Mouse (Mus musculus) midbrain, embryonic 16.5 days (tissue): ENCODE data around the gene Arid1b. TPM values are rescaled to one million over a fixed set of nuclear protein-coding genes. Genes with fewer than 3 reads are reported as not detected.
A peak's percentile ranks its signal among the peaks of the same experiment; 100 is the strongest.

Experiments used
- ATAC-seq: fragments of 200-750 bp; cut with Nextera tagmentation; 2 replicates; pipeline ENCODE4 v1.8.0; 2017; ENCODE audit warnings: moderate TSS enrichment
- H3K27ac ChIP-seq: fragments of 300-500 bp; sonication (generic); 2 replicates; pipeline ENCODE4 v1.5.1; 2014; ENCODE audit warnings: mild to moderate bottlenecking, low read length, mixed read lengths
- H3K27me3 ChIP-seq: fragments of 300-500 bp; sonication (generic); 2 replicates; pipeline ENCODE4 v1.6.1; 2014; ENCODE audit warnings: low read depth, low read length, mixed read lengths; ENCODE audit not compliant: control insufficient read depth, insufficient read depth
- H3K36me3 ChIP-seq: fragments of 300-500 bp; sonication (generic); 2 replicates; pipeline ENCODE4 v1.6.1; 2014; ENCODE audit warnings: mild to moderate bottlenecking, low read length, moderate library complexity, mixed read lengths; ENCODE audit not compliant: control insufficient read depth, insufficient read depth
- H3K4me1 ChIP-seq: fragments of 300-500 bp; sonication (generic); 2 replicates; pipeline ENCODE4 v1.6.1; 2014; ENCODE audit warnings: mild to moderate bottlenecking, low read length, mixed read lengths; ENCODE audit not compliant: control insufficient read depth, insufficient read depth
- H3K4me2 ChIP-seq: fragments of 300-500 bp; sonication (generic); 2 replicates; pipeline ENCODE4 v1.6.1; 2014; ENCODE audit warnings: mild to moderate bottlenecking, low read length, mixed read lengths
- H3K4me3 ChIP-seq: fragments of 300-500 bp; sonication (generic); 2 replicates; pipeline ENCODE4 v1.5.1; 2014; ENCODE audit warnings: low read depth, mild to moderate bottlenecking, low read length, moderate library complexity, mixed read lengths
- H3K9ac ChIP-seq: fragments of 300-500 bp; sonication (generic); 2 replicates; pipeline ENCODE4 v1.6.1; 2014; ENCODE audit warnings: low read depth, low read length, mixed read lengths
- H3K9me3 ChIP-seq: fragments of 300-500 bp; sonication (generic); replicated peaks from 2 replicates; pipeline ENCODE4 v1.6.1; 2014; ENCODE audit warnings: mild to moderate bottlenecking, low read length, mixed read lengths; ENCODE audit not compliant: control insufficient read depth, poor library complexity, severe bottlenecking
- WGBS: fragments of 180-500 bp; shearing (Covaris S2); extraction: QIAGEN DNeasy Blood & Tissue Kit; methylation state at CpG from one replicate; pipeline ENCODE4 v1.1.7; 2014; 5-methylcytosine and 5-hydroxymethylcytosine counted together
- polyA plus RNA-seq: library from polyadenylated mRNA; unstranded; fragments of >200 nt; fragmentation: Nextera tagmentation; extraction: Ambion mirVana; gene quantifications from 2 replicates; pipeline ENCODE4 v1.2.1, GENCODE M21; 2015

Arid1b gene
- polyA plus RNA-seq, 1 experiment from 2014 or later: 13.1 TPM

GRCm38 (mm10) chr17:5052800-5053179 is 58.7 kb downstream of the Arid1b start:
- Histone ChIP-seq H3K4me1 (peaks cover 13% of the 10 kb centered on the region), H3K9ac (no peak overlapping the region), H3K4me2 (no peak overlapping the region), H3K27me3 (no peaks in the 10 kb centered on the region), H3K36me3 (no peaks in the 10 kb centered on the region), H3K4me3 (no peak overlapping the region), H3K9me3 (no peaks in the 10 kb centered on the region), H3K27ac (no peak overlapping the region)
- 75% methylated on average over 4 of the region's 4 CpGs for WGBS
- peak; percentile 43; the same call in 1 of the 2 replicates for ATAC-seq

GRCm38 (mm10) chr17:5053201-5053600 is 59.1 kb downstream of the Arid1b start:
- no peak overlapping the region for H3K9ac ChIP-seq
- ATAC-seq: 0 out of 2 replicates have a peak, but pooled peaks have one; percentile 18
- WGBS: 60% methylated on average over 16 of the region's 16 CpGs
- no peaks in the 10 kb centered on the region for H3K9me3 ChIP-seq
- H3K4me2 ChIP-seq: no peak overlapping the region
- H3K4me3 ChIP-seq: no peak overlapping the region
- H3K27me3 ChIP-seq: no peaks in the 10 kb centered on the region
- no peak overlapping the region for H3K27ac ChIP-seq
- H3K4me1 ChIP-seq: peaks cover 17% of the 10 kb centered on the region
- H3K36me3 ChIP-seq: no peaks in the 10 kb centered on the region

- WGBS: 83% methylated on average over 6 of the region's 6 CpGs
- Histone ChIP-seq H3K36me3 (no peaks in the 10 kb centered on the region), H3K27me3 (no peaks in the 10 kb centered on the region), H3K9me3 (no peaks in the 10 kb centered on the region), H3K27ac (no peak overlapping the region), H3K4me2 (no peak overlapping the region), H3K9ac (no peak overlapping the region), H3K4me1 (peaks cover 31% of the 10 kb centered on the region), H3K4me3 (no peak overlapping the region)
- no peak for ATAC-seq
Measured at GRCm38 (mm10) chr17:5055412-5055811, 61.3 kb downstream of the Arid1b start.

- no peaks in the 10 kb centered on the region for H3K27me3 ChIP-seq
- no peak overlapping the region for H3K9ac ChIP-seq
- H3K9me3 ChIP-seq: no peaks in the 10 kb centered on the region
- no peak overlapping the region for H3K4me2 ChIP-seq
- no peaks in the 10 kb centered on the region for H3K36me3 ChIP-seq
- peaks cover 37% of the 10 kb centered on the region for H3K4me1 ChIP-seq
- ATAC-seq: no peak
- no peak overlapping the region for H3K4me3 ChIP-seq
- WGBS: 79% methylated on average over 4 of the region's 4 CpGs
- no peak overlapping the region for H3K27ac ChIP-seq
Measured at GRCm38 (mm10) chr17:5056654-5057053, 62.5 kb downstream of the Arid1b start.

GRCm38 (mm10) chr17:5057286-5057685 is 63.2 kb downstream of the Arid1b start:
- no peak overlapping the region for H3K9ac ChIP-seq
- no peak overlapping the region for H3K4me3 ChIP-seq
- no peak overlapping the region for H3K4me2 ChIP-seq
- no peak for ATAC-seq
- no peaks in the 10 kb centered on the region for H3K9me3 ChIP-seq
- no peak overlapping the region for H3K27ac ChIP-seq
- 20% methylated on average over 4 of the region's 4 CpGs for WGBS
- no peaks in the 10 kb centered on the region for H3K27me3 ChIP-seq
- no peaks in the 10 kb centered on the region for H3K36me3 ChIP-seq
- peaks cover 39% of the 10 kb centered on the region for H3K4me1 ChIP-seq

GRCm38 (mm10) chr17:5057944-5058720 is 64.0 kb downstream of the Arid1b start:
- H3K9me3 ChIP-seq: no peaks in the 10 kb centered on the region
- 0 out of 2 replicates have a peak overlapping the region, but pooled peaks have one; percentile 15 for H3K9ac ChIP-seq
- peak overlapping the region; percentile 29 for H3K4me2 ChIP-seq
- H3K4me3 ChIP-seq: no peak overlapping the region
- H3K27ac ChIP-seq: peak overlapping the region; percentile 40
- H3K36me3 ChIP-seq: no peaks in the 10 kb centered on the region
- ATAC-seq: peak; percentile 67
- peaks cover 39% of the 10 kb centered on the region for H3K4me1 ChIP-seq
- H3K27me3 ChIP-seq: no peaks in the 10 kb centered on the region
- 3% methylated on average over 10 of the region's 10 CpGs for WGBS

GRCm38 (mm10) chr17:5059092-5059601 is 65.0 kb downstream of the Arid1b start:
- Histone ChIP-seq H3K27me3 (no peaks in the 10 kb centered on the region), H3K4me2 (no peak overlapping the region), H3K27ac (no peak overlapping the region), H3K4me1 (peaks cover 39% of the 10 kb centered on the region), H3K9ac (no peak overlapping the region), H3K36me3 (no peaks in the 10 kb centered on the region), H3K9me3 (no peaks in the 10 kb centered on the region), H3K4me3 (no peak overlapping the region)
- 39% methylated on average over 9 of the region's 9 CpGs for WGBS
- 0 out of 2 replicates have a peak, but pooled peaks have one; percentile 52 for ATAC-seq

- H3K27ac ChIP-seq: no peak overlapping the region
- H3K4me2 ChIP-seq: no peak overlapping the region
- no peak for ATAC-seq
- no peaks in the 10 kb centered on the region for H3K36me3 ChIP-seq
- H3K27me3 ChIP-seq: no peaks in the 10 kb centered on the region
- no peak overlapping the region for H3K9ac ChIP-seq
- H3K9me3 ChIP-seq: no peaks in the 10 kb centered on the region
- 44% methylated on average over 5 of the region's 5 CpGs for WGBS
- no peak overlapping the region for H3K4me3 ChIP-seq
- peaks cover 42% of the 10 kb centered on the region for H3K4me1 ChIP-seq
Measured at GRCm38 (mm10) chr17:5060515-5061084, 66.5 kb downstream of the Arid1b start.

- Histone ChIP-seq H3K36me3 (no peaks in the 10 kb centered on the region), H3K4me1 (peaks cover 44% of the 10 kb centered on the region), H3K4me3 (no peak overlapping the region), H3K27ac (no peak overlapping the region), H3K9ac (no peak overlapping the region), H3K27me3 (no peaks in the 10 kb centered on the region), H3K9me3 (no peaks in the 10 kb centered on the region), H3K4me2 (no peak overlapping the region)
- no peak for ATAC-seq
- WGBS: 81% methylated on average over 3 of the region's 3 CpGs
Measured at GRCm38 (mm10) chr17:5061183-5061582, 67.1 kb downstream of the Arid1b start.
